Mouse (Mus musculus): ENCODE measurements around the gene Cbfb. TPM values are rescaled to one million over a fixed set of nuclear protein-coding genes. Genes with fewer than 3 reads are reported as not detected.

Gene Cbfb
- polyA plus RNA-seq, 1 experiment from 2014 or later = 48.5 TPM

DNA sequence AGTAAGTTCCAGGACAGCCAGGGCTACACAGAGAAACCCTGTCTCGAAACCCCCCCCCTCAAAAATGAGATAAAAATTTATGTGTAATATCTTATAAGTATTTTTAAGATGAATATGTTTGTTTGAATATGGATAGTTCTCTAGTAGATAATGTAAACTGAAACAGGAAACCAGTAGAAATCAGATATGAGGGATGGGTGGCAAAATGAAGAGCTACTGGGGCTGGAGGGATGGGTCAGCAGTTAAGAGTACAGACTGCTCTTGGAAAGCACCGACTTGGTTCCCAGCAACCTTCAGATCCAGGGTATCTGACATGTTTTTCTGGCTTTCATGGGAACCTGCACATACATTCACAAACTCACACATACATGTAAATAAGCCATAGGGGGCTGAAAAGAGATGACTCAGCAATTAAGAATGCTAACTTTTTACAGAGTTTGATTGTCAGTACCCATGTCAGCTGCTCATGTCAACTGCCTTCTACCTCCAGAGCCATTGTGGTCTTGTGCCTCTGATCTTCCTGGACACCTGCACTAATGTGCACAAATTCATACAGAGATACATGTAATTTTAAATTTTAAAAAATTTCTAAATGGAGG, 37.3 kb downstream of the Cbfb start:
- H3K9me3 ChIP-seq (replicated peaks; ENCODE audit: control insufficient read depth, low read length) = no peaks in the 10 kb centered on the region
- 0 out of 2 replicates have a peak, but pooled peaks cover 2% of the 10 kb centered on the region for H3K4me1 ChIP-seq (ENCODE audit: control insufficient read depth, insufficient read depth, low read length)
- 84% methylated on average over 2 of the region's 2 CpGs for WGBS
- peaks cover 9% of the 10 kb centered on the region; the same call in 1 of the 2 replicates for H3K36me3 ChIP-seq (ENCODE audit: control insufficient read depth, insufficient read depth)
- H3K4me2 ChIP-seq (ENCODE audit: low read depth, low read length) = no peak overlapping the region
- no peak overlapping the region for H3K4me3 ChIP-seq (ENCODE audit: low read length)
- no peaks in the 10 kb centered on the region for H3K27me3 ChIP-seq (ENCODE audit: control insufficient read depth, insufficient read depth, low read length)
- no peak overlapping the region for H3K27ac ChIP-seq (ENCODE audit: low read length)
- H3K9ac ChIP-seq (ENCODE audit: low read length) = no peak overlapping the region
- ATAC-seq (replicated peaks; ENCODE audit: extremely low read depth, insufficient read depth, low FRiP score) = no peak

DNA sequence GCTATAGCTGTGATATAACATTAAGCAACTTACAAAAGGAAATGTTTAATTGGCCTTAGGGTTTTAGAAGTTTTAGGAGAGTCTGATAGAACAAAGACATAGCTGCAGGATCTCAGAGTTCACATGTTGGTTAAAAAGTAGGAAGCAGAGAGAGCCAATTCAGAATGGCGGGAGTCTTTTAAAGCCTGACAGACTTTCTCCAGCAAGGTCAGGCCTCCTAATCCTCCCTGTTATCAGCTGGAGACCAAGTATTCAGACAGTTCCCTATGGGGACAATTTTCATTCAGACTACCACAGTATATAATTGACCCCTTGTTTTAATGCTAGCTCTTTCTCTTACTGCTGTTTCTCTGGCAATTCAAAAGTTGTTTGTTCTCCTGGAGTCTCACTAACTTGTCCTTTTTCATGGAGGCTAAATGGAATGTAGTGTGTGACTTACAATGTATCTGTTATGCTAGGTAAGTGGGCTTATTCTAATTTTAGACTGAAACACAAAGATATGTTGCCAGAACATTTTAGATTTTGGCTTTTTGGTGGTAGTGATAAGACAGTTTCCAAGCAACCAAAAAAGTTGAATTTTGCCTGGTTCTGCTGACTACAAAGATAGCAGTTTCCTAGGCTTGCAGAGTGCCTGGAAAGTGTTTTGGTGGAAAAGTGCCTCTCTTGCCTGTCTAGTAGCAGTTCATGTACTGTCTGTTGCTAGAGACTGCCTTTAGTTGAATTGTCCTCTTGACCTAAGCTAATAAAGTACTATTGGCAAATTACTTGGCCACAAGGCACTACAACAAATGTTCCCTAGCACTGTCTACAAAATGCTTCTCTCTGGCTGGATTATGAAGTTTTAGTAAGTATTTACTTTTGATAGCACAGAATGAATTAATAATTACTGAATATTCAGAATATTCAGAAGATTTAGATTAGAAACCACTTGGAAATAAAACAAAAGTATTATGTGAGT, 39.0 kb downstream of the Cbfb start:
- Histone ChIP-seq H3K4me1 (ENCODE audit: control insufficient read depth, insufficient read depth, low read length) (0 out of 2 replicates have a peak, but pooled peaks cover 2% of the 10 kb centered on the region), H3K4me3 (ENCODE audit: low read length) (no peak overlapping the region), H3K27me3 (ENCODE audit: control insufficient read depth, insufficient read depth, low read length) (no peaks in the 10 kb centered on the region), H3K36me3 (ENCODE audit: control insufficient read depth, insufficient read depth) (peaks cover 2% of the 10 kb centered on the region; the same call in 1 of the 2 replicates), H3K4me2 (ENCODE audit: low read depth, low read length) (no peak overlapping the region), H3K9me3 (replicated peaks; ENCODE audit: control insufficient read depth, low read length) (no peaks in the 10 kb centered on the region), H3K27ac (ENCODE audit: low read length) (no peak overlapping the region), H3K9ac (ENCODE audit: low read length) (no peak overlapping the region)
- no peak for ATAC-seq (replicated peaks; ENCODE audit: extremely low read depth, insufficient read depth, low FRiP score)
- 60% methylated on average over 1 of the region's 1 CpGs for WGBS

DNA sequence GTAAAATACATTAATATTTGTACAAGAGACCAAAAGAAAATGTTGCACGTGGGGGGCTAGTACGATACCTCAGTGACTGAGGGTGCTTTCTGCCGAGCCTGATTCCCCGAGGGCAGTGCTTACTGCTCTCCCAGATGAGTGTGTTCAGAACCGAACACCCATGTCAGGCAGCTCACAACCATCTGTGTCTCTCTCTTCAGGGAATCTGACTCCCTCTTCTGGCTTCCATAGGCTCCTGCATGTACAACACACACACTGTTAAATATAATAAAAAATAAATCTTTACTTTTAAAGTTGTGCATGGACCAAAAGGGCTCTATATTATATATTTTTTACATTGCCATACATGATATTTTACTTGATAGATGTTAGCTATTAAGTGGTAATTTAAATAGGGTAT, 43.6 kb downstream of the Cbfb start:
- WGBS = 86% methylated on average over 5 of the region's 5 CpGs
- Histone ChIP-seq H3K27me3 (ENCODE audit: control insufficient read depth, insufficient read depth, low read length) (no peaks in the 10 kb centered on the region), H3K4me3 (ENCODE audit: low read length) (no peak overlapping the region), H3K9me3 (replicated peaks; ENCODE audit: control insufficient read depth, low read length) (no peaks in the 10 kb centered on the region), H3K9ac (ENCODE audit: low read length) (no peak overlapping the region), H3K4me1 (ENCODE audit: control insufficient read depth, insufficient read depth, low read length) (0 out of 2 replicates have a peak, but pooled peaks cover 2% of the 10 kb centered on the region), H3K36me3 (ENCODE audit: control insufficient read depth, insufficient read depth) (peaks cover 8% of the 10 kb centered on the region; the same call in 1 of the 2 replicates), H3K4me2 (ENCODE audit: low read depth, low read length) (no peak overlapping the region), H3K27ac (ENCODE audit: low read length) (no peak overlapping the region)
- ATAC-seq (replicated peaks; ENCODE audit: extremely low read depth, insufficient read depth, low FRiP score) = no peak

DNA sequence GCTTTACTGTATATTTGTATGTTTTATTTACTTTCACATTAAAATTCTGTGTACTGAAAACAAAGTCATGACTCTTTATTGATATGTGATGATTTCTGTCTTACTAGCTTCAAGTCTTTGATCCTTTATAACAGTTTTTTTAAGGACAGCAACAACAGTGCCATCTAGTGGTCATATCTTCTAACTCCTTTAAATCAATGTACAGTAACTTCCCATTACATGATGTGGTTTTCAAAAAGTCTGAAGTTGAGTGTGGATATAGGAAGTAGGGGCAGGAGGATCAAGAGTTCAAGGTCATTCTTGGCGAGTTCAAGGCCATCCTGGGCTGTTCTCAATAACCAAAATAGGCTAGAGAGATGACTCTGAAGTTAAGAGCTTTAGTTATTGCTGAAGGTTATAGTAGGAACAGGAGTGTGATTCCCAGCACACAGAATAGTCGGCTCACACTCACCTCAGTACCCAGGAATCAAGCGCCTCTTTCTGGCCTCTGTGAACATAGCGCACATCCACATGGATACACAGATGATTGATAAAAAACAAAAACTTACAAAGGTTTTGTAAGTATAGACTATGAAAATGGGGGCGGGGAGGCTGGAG, 47.5 kb downstream of the Cbfb start:
- H3K4me3 ChIP-seq (ENCODE audit: low read length) = no peak overlapping the region
- H3K27me3 ChIP-seq (ENCODE audit: control insufficient read depth, insufficient read depth, low read length) = no peaks in the 10 kb centered on the region
- no peaks in the 10 kb centered on the region for H3K4me1 ChIP-seq (ENCODE audit: control insufficient read depth, insufficient read depth, low read length)
- no peak overlapping the region for H3K4me2 ChIP-seq (ENCODE audit: low read depth, low read length)
- no peak overlapping the region for H3K9ac ChIP-seq (ENCODE audit: low read length)
- H3K9me3 ChIP-seq (replicated peaks; ENCODE audit: control insufficient read depth, low read length) = no peaks in the 10 kb centered on the region
- no peak overlapping the region for H3K27ac ChIP-seq (ENCODE audit: low read length)
- H3K36me3 ChIP-seq (ENCODE audit: control insufficient read depth, insufficient read depth) = peaks cover 6% of the 10 kb centered on the region; the same call in 1 of the 2 replicates
- WGBS = 77% methylated on average over 5 of the region's 5 CpGs
- no peak for ATAC-seq (replicated peaks; ENCODE audit: extremely low read depth, insufficient read depth, low FRiP score)

DNA sequence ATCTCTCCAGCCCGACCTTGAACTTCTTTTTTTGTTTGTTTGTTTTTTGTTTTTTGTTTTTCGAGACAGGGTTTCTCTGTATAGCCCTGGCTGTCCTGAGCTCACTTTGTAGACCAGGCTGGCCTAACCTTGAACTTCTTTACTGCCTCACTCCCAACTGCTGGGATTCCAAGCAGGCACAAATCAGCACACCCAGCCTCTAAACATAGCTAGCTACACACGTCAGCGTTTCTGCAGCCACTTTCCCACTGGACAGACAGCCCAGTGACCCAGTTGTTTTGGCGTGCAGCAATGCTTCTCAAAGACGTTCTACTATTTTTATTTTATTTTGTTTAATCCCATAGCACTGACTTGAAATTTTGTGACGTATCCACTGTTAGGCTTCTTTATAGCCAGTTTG, 53.4 kb downstream of the Cbfb start:
- H3K9me3 ChIP-seq (replicated peaks; ENCODE audit: control insufficient read depth, low read length) = no peaks in the 10 kb centered on the region
- H3K4me1 ChIP-seq (ENCODE audit: control insufficient read depth, insufficient read depth, low read length) = peaks cover 13% of the 10 kb centered on the region
- WGBS = 67% methylated on average over 7 of the region's 7 CpGs
- no peak for ATAC-seq (replicated peaks; ENCODE audit: extremely low read depth, insufficient read depth, low FRiP score)
- H3K4me2 ChIP-seq (ENCODE audit: low read depth, low read length) = no peak overlapping the region
- H3K27me3 ChIP-seq (ENCODE audit: control insufficient read depth, insufficient read depth, low read length) = no peaks in the 10 kb centered on the region
- peak overlapping the region; percentile 92; the same call in 1 of the 2 replicates for H3K27ac ChIP-seq (ENCODE audit: low read length)
- no peak overlapping the region for H3K4me3 ChIP-seq (ENCODE audit: low read length)
- no peak overlapping the region for H3K9ac ChIP-seq (ENCODE audit: low read length)
- H3K36me3 ChIP-seq (ENCODE audit: control insufficient read depth, insufficient read depth) = no peaks in the 10 kb centered on the region

DNA sequence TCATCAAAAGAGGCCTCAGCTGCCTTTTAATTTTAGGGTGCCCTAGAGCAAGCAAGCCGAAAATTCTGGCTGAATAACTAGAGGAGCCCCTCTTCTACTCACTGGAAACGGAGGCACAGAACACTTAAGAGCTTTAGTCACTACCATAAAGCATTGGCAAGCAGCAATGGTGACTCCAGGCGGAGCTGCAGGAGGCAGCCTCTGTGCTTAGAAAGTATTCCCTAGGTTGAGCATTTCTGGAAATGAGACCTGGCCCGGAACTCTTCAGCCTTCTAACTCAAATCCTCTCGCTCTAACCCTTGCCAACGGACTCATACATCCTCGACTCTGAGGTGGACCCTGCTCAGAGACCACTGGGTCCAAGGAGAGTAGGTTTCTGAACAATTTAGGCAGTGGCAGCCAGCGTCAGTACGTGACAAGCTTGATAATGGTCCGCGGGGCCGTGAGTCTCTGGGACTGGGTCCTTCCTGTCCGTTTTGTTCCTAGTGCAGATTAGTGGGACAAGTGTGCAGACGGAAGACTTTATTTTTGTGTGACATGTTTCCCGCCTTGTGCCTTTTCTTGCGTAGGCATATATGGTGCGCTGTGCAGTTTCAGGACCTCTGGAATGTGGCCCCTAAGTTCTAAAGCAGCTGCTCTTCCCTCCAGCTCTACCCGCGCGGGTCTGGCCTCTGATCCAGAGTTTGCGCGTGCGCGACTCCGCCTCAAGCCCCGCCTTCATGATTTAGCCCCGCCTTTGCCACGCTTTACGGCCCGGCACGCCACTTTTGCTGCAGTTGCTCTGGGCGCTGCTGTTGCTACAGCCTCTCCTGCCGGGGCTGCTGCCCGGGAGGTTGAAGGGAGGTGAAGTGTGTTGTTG, 54.2 kb downstream of the Cbfb start, which contains the start of gene D230025D16Rik:
TSS of gene D230025D16Rik (plus strand) at position 733 of the 859 bp plus-strand sequence.
- Histone ChIP-seq H3K27me3 (ENCODE audit: control insufficient read depth, insufficient read depth, low read length) (no peaks in the 10 kb centered on the region), H3K4me3 (ENCODE audit: low read length) (peak within 1 kb of the TSS; percentile 79), H3K9ac (ENCODE audit: low read length) (peak within 1 kb of the TSS; percentile 83), H3K4me2 (ENCODE audit: low read depth, low read length) (peak within 1 kb of the TSS; percentile 88), H3K36me3 (ENCODE audit: control insufficient read depth, insufficient read depth) (no peaks in the 10 kb centered on the region), H3K9me3 (replicated peaks; ENCODE audit: control insufficient read depth, low read length) (no peaks in the 10 kb centered on the region), H3K27ac (ENCODE audit: low read length) (peak within 1 kb of the TSS; percentile 92), H3K4me1 (ENCODE audit: control insufficient read depth, insufficient read depth, low read length) (peaks cover 13% of the 10 kb centered on the region)
- 3% methylated on average over 34 of the region's 34 CpGs for WGBS
- ATAC-seq (replicated peaks; ENCODE audit: extremely low read depth, insufficient read depth, low FRiP score) = peak; percentile 93

DNA sequence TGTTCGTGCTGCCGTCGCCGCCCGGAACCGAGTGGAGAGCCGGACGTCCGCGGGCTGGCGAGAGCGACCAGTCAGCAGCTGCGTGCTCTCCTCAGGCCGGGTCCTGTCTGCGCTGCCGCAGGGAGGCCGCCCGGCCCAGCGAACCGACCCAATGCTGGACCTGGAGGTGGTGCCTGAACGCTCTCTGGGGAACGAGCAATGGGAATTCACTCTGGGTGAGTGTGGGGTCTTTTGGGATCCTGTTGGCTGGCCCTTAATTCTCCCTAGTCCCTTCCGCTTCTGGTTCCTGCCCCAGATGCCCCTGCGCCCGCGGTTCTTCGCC, 54.8 kb downstream of the Cbfb start:
- Histone ChIP-seq H3K4me1 (ENCODE audit: control insufficient read depth, insufficient read depth, low read length) (peaks cover 13% of the 10 kb centered on the region), H3K27me3 (ENCODE audit: control insufficient read depth, insufficient read depth, low read length) (no peaks in the 10 kb centered on the region), H3K36me3 (ENCODE audit: control insufficient read depth, insufficient read depth) (no peaks in the 10 kb centered on the region), H3K4me3 (ENCODE audit: low read length) (peak overlapping the region; percentile 79), H3K9me3 (replicated peaks; ENCODE audit: control insufficient read depth, low read length) (no peaks in the 10 kb centered on the region), H3K4me2 (ENCODE audit: low read depth, low read length) (peak overlapping the region; percentile 88), H3K27ac (ENCODE audit: low read length) (peak overlapping the region; percentile 74), H3K9ac (ENCODE audit: low read length) (peak overlapping the region; percentile 83)
- under 1% methylated on average over 27 of the region's 27 CpGs for WGBS
- no peak for ATAC-seq (replicated peaks; ENCODE audit: extremely low read depth, insufficient read depth, low FRiP score)

DNA sequence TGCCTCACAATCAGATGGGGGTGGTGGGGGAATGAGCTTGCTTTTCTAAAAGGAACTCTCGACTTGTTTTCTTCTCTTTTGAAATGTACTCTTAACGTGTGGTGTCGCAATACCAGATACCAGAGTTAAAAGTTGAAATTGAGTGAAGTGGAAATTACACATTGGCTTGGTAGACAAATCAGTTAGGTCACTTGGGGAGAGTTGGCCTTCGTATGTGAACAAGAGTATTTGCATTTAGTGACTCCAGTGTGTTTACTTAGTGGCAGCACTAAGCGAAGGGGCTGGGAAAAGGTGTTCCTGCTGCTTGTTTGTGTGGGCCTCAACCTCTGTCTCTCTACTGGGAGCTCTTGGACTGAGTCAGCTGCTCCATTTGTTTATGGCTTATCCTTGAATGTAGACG, 55.4 kb downstream of the Cbfb start:
- no peak for ATAC-seq (replicated peaks; ENCODE audit: extremely low read depth, insufficient read depth, low FRiP score)
- H3K9me3 ChIP-seq (replicated peaks; ENCODE audit: control insufficient read depth, low read length) = no peaks in the 10 kb centered on the region
- H3K9ac ChIP-seq (ENCODE audit: low read length) = peak overlapping the region; percentile 83
- H3K4me1 ChIP-seq (ENCODE audit: control insufficient read depth, insufficient read depth, low read length) = peaks cover 13% of the 10 kb centered on the region
- H3K4me3 ChIP-seq (ENCODE audit: low read length) = peak overlapping the region; percentile 79
- no peaks in the 10 kb centered on the region for H3K36me3 ChIP-seq (ENCODE audit: control insufficient read depth, insufficient read depth)
- H3K27ac ChIP-seq (ENCODE audit: low read length) = no peak overlapping the region
- peak overlapping the region; percentile 88 for H3K4me2 ChIP-seq (ENCODE audit: low read depth, low read length)
- WGBS = 17% methylated on average over 6 of the region's 6 CpGs
- H3K27me3 ChIP-seq (ENCODE audit: control insufficient read depth, insufficient read depth, low read length) = no peaks in the 10 kb centered on the region

Data from heart, embryonic 16.5 days (tissue).